Mouse (Mus musculus) stomach, embryonic 15.5 days (tissue): ENCODE results near the gene Tmem175. TPM values are rescaled to one million over a fixed set of nuclear protein-coding genes. Genes with fewer than 3 reads are reported as not detected.

Experiments
- ATAC-seq: fragments of 200-750 bp; cut with Nextera tagmentation; 2 replicates; pipeline ENCODE4 v1.8.0; 2017; ENCODE audit warnings: low read depth, moderate number of reproducible peaks, moderate TSS enrichment; ENCODE audit not compliant: insufficient read depth, low FRiP score
- H3K27ac ChIP-seq: fragments of 300-500 bp; sonication (generic); 2 replicates; pipeline ENCODE4 v1.5.1; 2015; ENCODE audit warnings: mild to moderate bottlenecking, inconsistent platforms
- H3K27me3 ChIP-seq: fragments of 300-500 bp; sonication (generic); replicated peaks from 2 replicates; pipeline ENCODE4 v1.6.1; 2015; ENCODE audit warnings: inconsistent platforms
- H3K36me3 ChIP-seq: fragments of 300-500 bp; sonication (generic); 2 replicates; pipeline ENCODE4 v1.6.1; 2015; ENCODE audit warnings: inconsistent platforms
- H3K4me1 ChIP-seq: fragments of 300-500 bp; sonication (generic); 2 replicates; pipeline ENCODE4 v1.6.1; 2015; ENCODE audit warnings: inconsistent platforms
- H3K4me2 ChIP-seq: fragments of 300-500 bp; sonication (generic); 2 replicates; pipeline ENCODE4 v1.6.1; 2015; ENCODE audit warnings: mild to moderate bottlenecking, inconsistent platforms
- H3K4me3 ChIP-seq: fragments of 300-500 bp; sonication (generic); replicated peaks from 2 replicates; pipeline ENCODE4 v1.5.1; 2015; ENCODE audit warnings: inconsistent platforms
- H3K9ac ChIP-seq: fragments of 300-500 bp; sonication (generic); 2 replicates; pipeline ENCODE4 v1.6.1; 2015; ENCODE audit warnings: inconsistent platforms
- H3K9me3 ChIP-seq: fragments of 300-500 bp; sonication (generic); 2 replicates; pipeline ENCODE4 v1.6.1; 2016; ENCODE audit warnings: inconsistent platforms
- WGBS: fragments of 180-500 bp; shearing (Covaris S2); methylation state at CpG from one replicate; pipeline ENCODE4 v1.1.7; 2015; 5-methylcytosine and 5-hydroxymethylcytosine counted together
- polyA plus RNA-seq: library from polyadenylated mRNA; unstranded; fragments of >200 nt; fragmentation: Nextera tagmentation; extraction: Ambion mirVana; gene quantifications from 2 replicates; pipeline ENCODE4 v1.2.1, GENCODE M21; 2015

The Tmem175 gene
- polyA plus RNA-seq, 1 experiment from 2014 or later = 23.9 TPM

GRCm38 (mm10) chr5:108669986-108670385 is 40.4 kb downstream of the Tmem175 start:
- WGBS = 69% methylated on average over 9 of the region's 9 CpGs
- Histone ChIP-seq H3K27me3 (no peaks in the 10 kb centered on the region), H3K9me3 (no peaks in the 10 kb centered on the region), H3K27ac (peak overlapping the region; percentile 89; the same call in 1 of the 2 replicates), H3K4me3 (peak overlapping the region; percentile 59; the same call in 1 of the 2 replicates), H3K4me2 (peak overlapping the region; percentile 80), H3K4me1 (peaks cover 10% of the 10 kb centered on the region), H3K9ac (no peak overlapping the region; the same call in 1 of the 2 replicates), H3K36me3 (peaks cover 15% of the 10 kb centered on the region; the same call in 1 of the 2 replicates)
- ATAC-seq = no peak

- peaks cover 15% of the 10 kb centered on the region; the same call in 1 of the 2 replicates for H3K36me3 ChIP-seq
- H3K4me1 ChIP-seq = peaks cover 10% of the 10 kb centered on the region
- no peaks in the 10 kb centered on the region for H3K9me3 ChIP-seq
- peak; percentile 29; the same call in 1 of the 2 replicates for ATAC-seq
- no peak overlapping the region for H3K4me2 ChIP-seq
- no peak overlapping the region for H3K9ac ChIP-seq
- no peak overlapping the region for H3K4me3 ChIP-seq
- H3K27me3 ChIP-seq = no peaks in the 10 kb centered on the region
- H3K27ac ChIP-seq = no peak overlapping the region
These were observed 41.2 kb downstream of the Tmem175 start for GRCm38 (mm10) chr5:108670785-108671184.

GRCm38 (mm10) chr5:108671757-108672156 is 42.2 kb downstream of the Tmem175 start:
- no peak for ATAC-seq
- peaks cover 15% of the 10 kb centered on the region; the same call in 1 of the 2 replicates for H3K36me3 ChIP-seq
- H3K27ac ChIP-seq = no peak overlapping the region
- H3K4me1 ChIP-seq = peaks cover 10% of the 10 kb centered on the region
- H3K4me2 ChIP-seq = no peak overlapping the region
- H3K9ac ChIP-seq = no peak overlapping the region
- no peaks in the 10 kb centered on the region for H3K27me3 ChIP-seq
- H3K4me3 ChIP-seq = no peak overlapping the region
- WGBS = 95% methylated on average over 12 of the region's 12 CpGs
- H3K9me3 ChIP-seq = no peaks in the 10 kb centered on the region

- no peak for ATAC-seq
- no peak overlapping the region for H3K4me3 ChIP-seq
- no peak overlapping the region for H3K9ac ChIP-seq
- H3K27me3 ChIP-seq = no peaks in the 10 kb centered on the region
- no peak overlapping the region for H3K27ac ChIP-seq
- H3K9me3 ChIP-seq = no peaks in the 10 kb centered on the region
- 75% methylated on average over 2 of the region's 2 CpGs for WGBS
- H3K4me1 ChIP-seq = peaks cover 15% of the 10 kb centered on the region
- H3K4me2 ChIP-seq = no peak overlapping the region
- H3K36me3 ChIP-seq = peaks cover 15% of the 10 kb centered on the region; the same call in 1 of the 2 replicates
These were observed 45.1 kb downstream of the Tmem175 start for GRCm38 (mm10) chr5:108674624-108675023.

GRCm38 (mm10) chr5:108675251-108675816 is 45.8 kb downstream of the Tmem175 start, which contains the start of gene Slc26a1:
Slc26a1 (minus strand) TSS chr5:108675569.
- Histone ChIP-seq H3K4me1 (peaks cover 12% of the 10 kb centered on the region), H3K27ac (peak within 1 kb of the TSS; percentile 48), H3K9me3 (no peaks in the 10 kb centered on the region), H3K36me3 (peaks cover 15% of the 10 kb centered on the region; the same call in 1 of the 2 replicates), H3K9ac (no peak within 1 kb of the TSS), H3K4me2 (no peak within 1 kb of the TSS), H3K4me3 (no peak within 1 kb of the TSS), H3K27me3 (no peaks in the 10 kb centered on the region)
- WGBS = 53% methylated on average over 9 of the region's 9 CpGs
- ATAC-seq = peak; percentile 15; the same call in 1 of the 2 replicates

- Histone ChIP-seq H3K4me1 (peaks cover 12% of the 10 kb centered on the region), H3K9ac (no peak overlapping the region), H3K36me3 (peaks cover 12% of the 10 kb centered on the region; the same call in 1 of the 2 replicates), H3K4me3 (peak overlapping the region; percentile 36), H3K4me2 (peak overlapping the region; percentile 65), H3K9me3 (no peaks in the 10 kb centered on the region), H3K27me3 (no peaks in the 10 kb centered on the region), H3K27ac (peak overlapping the region; percentile 68)
- WGBS = 11% methylated on average over 5 of the region's 5 CpGs
- peak; percentile 66 for ATAC-seq
These were observed 47.4 kb downstream of the Tmem175 start for GRCm38 (mm10) chr5:108676772-108677498.

- 0 out of 2 replicates have a peak, but pooled peaks cover 5% of the 10 kb centered on the region for H3K36me3 ChIP-seq
- 0 out of 2 replicates have a peak overlapping the region, but pooled peaks have one; percentile 29 for H3K9ac ChIP-seq
- peak overlapping the region; percentile 36 for H3K4me3 ChIP-seq
- peak; percentile 59 for ATAC-seq
- 8% methylated on average over 25 of the region's 25 CpGs for WGBS
- H3K4me2 ChIP-seq = peak overlapping the region; percentile 65
- H3K4me1 ChIP-seq = peaks cover 12% of the 10 kb centered on the region
- H3K9me3 ChIP-seq = no peaks in the 10 kb centered on the region
- peak overlapping the region; percentile 68 for H3K27ac ChIP-seq
- H3K27me3 ChIP-seq = no peaks in the 10 kb centered on the region
These were observed 48.2 kb downstream of the Tmem175 start for GRCm38 (mm10) chr5:108677605-108678295.

GRCm38 (mm10) chr5:108678296-108678854 is 48.8 kb downstream of the Tmem175 start:
- H3K27me3 ChIP-seq = no peaks in the 10 kb centered on the region
- H3K9me3 ChIP-seq = no peaks in the 10 kb centered on the region
- H3K36me3 ChIP-seq = no peaks in the 10 kb centered on the region
- H3K4me3 ChIP-seq = no peak overlapping the region
- no peak overlapping the region for H3K4me2 ChIP-seq
- no peak overlapping the region for H3K9ac ChIP-seq
- no peak for ATAC-seq
- H3K27ac ChIP-seq = no peak overlapping the region
- peaks cover 12% of the 10 kb centered on the region for H3K4me1 ChIP-seq
- WGBS = 91% methylated on average over 6 of the region's 6 CpGs

GRCm38 (mm10) chr5:108679909-108680308 is 50.3 kb downstream of the Tmem175 start:
- Histone ChIP-seq H3K36me3 (no peaks in the 10 kb centered on the region), H3K4me3 (no peak overlapping the region), H3K9me3 (no peaks in the 10 kb centered on the region), H3K27ac (no peak overlapping the region), H3K4me1 (peaks cover 12% of the 10 kb centered on the region), H3K27me3 (no peaks in the 10 kb centered on the region), H3K9ac (no peak overlapping the region), H3K4me2 (no peak overlapping the region)
- no peak for ATAC-seq
- 50% methylated on average over 3 of the region's 3 CpGs for WGBS

GRCm38 (mm10) chr5:108680871-108681270 is 51.3 kb downstream of the Tmem175 start:
- Histone ChIP-seq H3K4me1 (peaks cover 12% of the 10 kb centered on the region), H3K27ac (no peak overlapping the region), H3K9me3 (no peaks in the 10 kb centered on the region), H3K36me3 (no peaks in the 10 kb centered on the region), H3K4me2 (no peak overlapping the region), H3K27me3 (no peaks in the 10 kb centered on the region), H3K4me3 (no peak overlapping the region), H3K9ac (no peak overlapping the region)
- WGBS = 84% methylated on average over 6 of the region's 6 CpGs
- no peak for ATAC-seq

- H3K9me3 ChIP-seq = no peaks in the 10 kb centered on the region
- 70% methylated on average over 5 of the region's 5 CpGs for WGBS
These were observed 59.5 kb downstream of the Tmem175 start for GRCm38 (mm10) chr5:108689091-108689490.

More at GRCm38 (mm10) chr5:108689091-108689490, 59.5 kb downstream of the Tmem175 start:
- no peak overlapping the region for H3K4me2 ChIP-seq
- H3K4me1 ChIP-seq = 0 out of 2 replicates have a peak, but pooled peaks cover 11% of the 10 kb centered on the region
- H3K4me3 ChIP-seq = no peak overlapping the region
- H3K27me3 ChIP-seq = no peaks in the 10 kb centered on the region
- no peak overlapping the region for H3K27ac ChIP-seq
- H3K36me3 ChIP-seq = no peaks in the 10 kb centered on the region
- ATAC-seq = no peak
- H3K9ac ChIP-seq = no peak overlapping the region
